Mouse (Mus musculus): ENCODE data around the gene Trak1. TPM values are rescaled to one million over a fixed set of nuclear protein-coding genes. Genes with fewer than 3 reads are reported as not detected.

Gene Trak1
- polyA plus RNA-seq, 1 experiment from 2014 or later: 58.4 TPM

GRCm38 (mm10) chr9:121330065-121330464 is 32.8 kb downstream of the Trak1 start:
- H3K36me3 ChIP-seq: no peaks in the 10 kb centered on the region
- H3K27ac ChIP-seq (replicated peaks): 0 out of 2 replicates have a peak overlapping the region, but pooled peaks have one; percentile 24
- peaks cover 55% of the 10 kb centered on the region for H3K4me1 ChIP-seq (replicated peaks)
- no peak for ATAC-seq (ENCODE audit: low FRiP score, low read depth)
- H3K9me3 ChIP-seq: no peaks in the 10 kb centered on the region
- WGBS: 94% methylated on average over 5 of the region's 5 CpGs
- H3K9ac ChIP-seq: no peak overlapping the region
- no peak overlapping the region for H3K4me3 ChIP-seq
- H3K27me3 ChIP-seq: no peaks in the 10 kb centered on the region
- no peak overlapping the region for H3K4me2 ChIP-seq

- no peak for ATAC-seq (ENCODE audit: low FRiP score, low read depth)
- Histone ChIP-seq H3K9ac (no peak overlapping the region), H3K9me3 (no peaks in the 10 kb centered on the region), H3K4me1 (replicated peaks) (peaks cover 65% of the 10 kb centered on the region), H3K36me3 (no peaks in the 10 kb centered on the region), H3K4me2 (no peak overlapping the region), H3K27ac (replicated peaks) (peak overlapping the region; percentile 70), H3K4me3 (no peak overlapping the region), H3K27me3 (no peaks in the 10 kb centered on the region)
- 17% methylated on average over 5 of the region's 5 CpGs for WGBS
Measured at GRCm38 (mm10) chr9:121331438-121331837, 34.1 kb downstream of the Trak1 start.

- Histone ChIP-seq H3K4me2 (peak overlapping the region; percentile 0; the same call in 1 of the 2 replicates), H3K27ac (replicated peaks) (peak overlapping the region; percentile 70), H3K4me3 (no peak overlapping the region), H3K36me3 (no peaks in the 10 kb centered on the region), H3K27me3 (no peaks in the 10 kb centered on the region), H3K9ac (0 out of 2 replicates have a peak overlapping the region, but pooled peaks have one; percentile 7), H3K9me3 (no peaks in the 10 kb centered on the region), H3K4me1 (replicated peaks) (peaks cover 71% of the 10 kb centered on the region)
- peak; percentile 78 for ATAC-seq (ENCODE audit: low FRiP score, low read depth)
- 5% methylated on average over 8 of the region's 8 CpGs for WGBS
Measured at GRCm38 (mm10) chr9:121331878-121332630, 34.8 kb downstream of the Trak1 start.

- Histone ChIP-seq H3K9me3 (no peaks in the 10 kb centered on the region), H3K4me3 (no peak overlapping the region), H3K27me3 (no peaks in the 10 kb centered on the region), H3K4me2 (no peak overlapping the region), H3K4me1 (replicated peaks) (peaks cover 84% of the 10 kb centered on the region), H3K36me3 (no peaks in the 10 kb centered on the region), H3K9ac (no peak overlapping the region), H3K27ac (replicated peaks) (peak overlapping the region; percentile 70)
- 72% methylated on average over 5 of the region's 5 CpGs for WGBS
- no peak for ATAC-seq (ENCODE audit: low FRiP score, low read depth)
Measured at GRCm38 (mm10) chr9:121333559-121333958, 36.3 kb downstream of the Trak1 start.

GRCm38 (mm10) chr9:121334311-121334851 is 37.1 kb downstream of the Trak1 start:
- H3K4me3 ChIP-seq: no peak overlapping the region
- no peaks in the 10 kb centered on the region for H3K27me3 ChIP-seq
- H3K9me3 ChIP-seq: no peaks in the 10 kb centered on the region
- 0 out of 2 replicates have a peak, but pooled peaks have one; percentile 8 for ATAC-seq (ENCODE audit: low FRiP score, low read depth)
- H3K9ac ChIP-seq: no peak overlapping the region
- peaks cover 80% of the 10 kb centered on the region for H3K4me1 ChIP-seq (replicated peaks)
- peak overlapping the region; percentile 70 for H3K27ac ChIP-seq (replicated peaks)
- 23% methylated on average over 8 of the region's 8 CpGs for WGBS
- no peaks in the 10 kb centered on the region for H3K36me3 ChIP-seq
- H3K4me2 ChIP-seq: no peak overlapping the region

- no peak for ATAC-seq (ENCODE audit: low FRiP score, low read depth)
- Histone ChIP-seq H3K27ac (replicated peaks) (peak overlapping the region; percentile 44; the same call in 1 of the 2 replicates), H3K36me3 (no peaks in the 10 kb centered on the region), H3K9ac (no peak overlapping the region), H3K9me3 (no peaks in the 10 kb centered on the region), H3K27me3 (no peaks in the 10 kb centered on the region), H3K4me3 (no peak overlapping the region), H3K4me1 (replicated peaks) (peaks cover 69% of the 10 kb centered on the region), H3K4me2 (no peak overlapping the region)
- 39% methylated on average over 7 of the region's 7 CpGs for WGBS
Measured at GRCm38 (mm10) chr9:121335568-121335967, 38.3 kb downstream of the Trak1 start.

GRCm38 (mm10) chr9:121336324-121336946 is 39.1 kb downstream of the Trak1 start:
- no peak overlapping the region for H3K4me2 ChIP-seq
- H3K4me1 ChIP-seq (replicated peaks): peaks cover 64% of the 10 kb centered on the region
- H3K9ac ChIP-seq: no peak overlapping the region
- no peak overlapping the region for H3K4me3 ChIP-seq
- no peaks in the 10 kb centered on the region for H3K27me3 ChIP-seq
- H3K9me3 ChIP-seq: no peaks in the 10 kb centered on the region
- H3K36me3 ChIP-seq: no peaks in the 10 kb centered on the region
- no peak for ATAC-seq (ENCODE audit: low FRiP score, low read depth)
- 93% methylated on average over 15 of the region's 15 CpGs for WGBS
- 0 out of 2 replicates have a peak overlapping the region, but pooled peaks have one; percentile 23 for H3K27ac ChIP-seq (replicated peaks)

- Histone ChIP-seq H3K9ac (no peak overlapping the region), H3K27me3 (no peaks in the 10 kb centered on the region), H3K36me3 (no peaks in the 10 kb centered on the region), H3K9me3 (no peaks in the 10 kb centered on the region), H3K4me2 (no peak overlapping the region), H3K4me1 (replicated peaks) (peaks cover 55% of the 10 kb centered on the region), H3K27ac (replicated peaks) (peak overlapping the region; percentile 23), H3K4me3 (no peak overlapping the region)
- ATAC-seq (ENCODE audit: low FRiP score, low read depth): 0 out of 2 replicates have a peak, but pooled peaks have one; percentile 9
- 50% methylated on average over 9 of the region's 9 CpGs for WGBS
Measured at GRCm38 (mm10) chr9:121337216-121337937, 40.1 kb downstream of the Trak1 start.

- 50% methylated on average over 3 of the region's 3 CpGs for WGBS
- Histone ChIP-seq H3K36me3 (no peaks in the 10 kb centered on the region), H3K9ac (no peak overlapping the region), H3K27ac (replicated peaks) (peak overlapping the region; percentile 23; the same call in 1 of the 2 replicates), H3K4me3 (no peak overlapping the region), H3K4me2 (no peak overlapping the region), H3K4me1 (replicated peaks) (peaks cover 52% of the 10 kb centered on the region), H3K9me3 (no peaks in the 10 kb centered on the region), H3K27me3 (no peaks in the 10 kb centered on the region)
- 0 out of 2 replicates have a peak, but pooled peaks have one; percentile 23 for ATAC-seq (ENCODE audit: low FRiP score, low read depth)
Measured at GRCm38 (mm10) chr9:121337938-121338289, 40.6 kb downstream of the Trak1 start.

GRCm38 (mm10) chr9:121341832-121342231 is 44.5 kb downstream of the Trak1 start:
- Histone ChIP-seq H3K4me1 (replicated peaks) (peaks cover 26% of the 10 kb centered on the region), H3K36me3 (no peaks in the 10 kb centered on the region), H3K27ac (replicated peaks) (no peak overlapping the region), H3K9me3 (no peaks in the 10 kb centered on the region), H3K27me3 (no peaks in the 10 kb centered on the region), H3K4me2 (no peak overlapping the region), H3K4me3 (no peak overlapping the region), H3K9ac (no peak overlapping the region)
- ATAC-seq (ENCODE audit: low FRiP score, low read depth): no peak
- WGBS: 83% methylated on average over 7 of the region's 7 CpGs

GRCm38 (mm10) chr9:121342510-121343110 is 45.3 kb downstream of the Trak1 start:
- H3K9ac ChIP-seq: no peak overlapping the region
- no peak overlapping the region for H3K4me3 ChIP-seq
- 96% methylated on average over 5 of the region's 5 CpGs for WGBS
- H3K4me2 ChIP-seq: no peak overlapping the region
- peaks cover 20% of the 10 kb centered on the region for H3K4me1 ChIP-seq (replicated peaks)
- H3K27me3 ChIP-seq: no peaks in the 10 kb centered on the region
- ATAC-seq (ENCODE audit: low FRiP score, low read depth): no peak
- H3K9me3 ChIP-seq: no peaks in the 10 kb centered on the region
- no peak overlapping the region for H3K27ac ChIP-seq (replicated peaks)
- H3K36me3 ChIP-seq: no peaks in the 10 kb centered on the region
